Mouse (Mus musculus) ES-E14 (cell line): ENCODE data around the gene Ephx1. TPM values are rescaled to one million over a fixed set of nuclear protein-coding genes. Genes with fewer than 3 reads are reported as not detected.
"Not testable (repeated sequence)": the region's sequence is repeated elsewhere in the genome, so short reads cannot be mapped to it uniquely, and the experiment has no call there.

ENCODE experiments used
- DNase-seq: peaks from one replicate; pipeline ENCODE4 v3.0.0-alpha.2; 2013; ENCODE audit warnings: low read depth, low spot score
- H3K27ac ChIP-seq: 2 replicates; pipeline ENCODE4 v1.5.1; 2012; ENCODE audit warnings: low read depth, mild to moderate bottlenecking, low read length, moderate library complexity, mixed read lengths; ENCODE audit not compliant: poor library complexity, insufficient read depth, severe bottlenecking
- H3K36me3 ChIP-seq: 2 replicates; pipeline ENCODE4 v1.6.1; 2012; ENCODE audit warnings: mild to moderate bottlenecking, low read length, moderate library complexity, mixed read lengths; ENCODE audit not compliant: control insufficient read depth, poor library complexity, insufficient read depth, severe bottlenecking
- H3K4me1 ChIP-seq, 2 experiments: fragments of 150-350 bp in 1 of 2; sonication (generic) in 1 of 2; 2 replicates each; pipeline ENCODE4 v1.6.1; 2012; ENCODE audit warnings: low read length in 2 of 2, mild to moderate bottlenecking in 1 of 2, mixed read lengths in 1 of 2; ENCODE audit not compliant: control insufficient read depth in 2 of 2, insufficient read depth in 2 of 2, poor library complexity in 1 of 2
- H3K4me3 ChIP-seq, 2 experiments: fragments of 150-350 bp in 1 of 2; sonication (generic) in 1 of 2; 2 replicates each; pipeline ENCODE4 v1.5.1; 2012; ENCODE audit warnings: low read length in 2 of 2, low read depth in 1 of 2, mild to moderate bottlenecking in 1 of 2, mixed read lengths in 1 of 2; ENCODE audit not compliant: insufficient read depth in 1 of 2, poor library complexity in 1 of 2, severe bottlenecking in 1 of 2
- H3K9ac ChIP-seq: 2 replicates; pipeline ENCODE4 v1.6.1; 2012; ENCODE audit warnings: low read depth, mild to moderate bottlenecking, low read length, mixed read lengths; ENCODE audit not compliant: poor library complexity, insufficient read depth, severe bottlenecking
- H3K9me3 ChIP-seq: fragments of 150-350 bp; sonication (generic); 2 replicates; pipeline ENCODE4 v1.6.1; 2012; ENCODE audit warnings: low read depth, mild to moderate bottlenecking, low read length; ENCODE audit not compliant: control insufficient read depth, insufficient read depth
- CHD2 ChIP-seq: IDR thresholded peaks from 2 replicates; pipeline ENCODE4 v1.6.1; 2014; ENCODE audit warnings: mild to moderate bottlenecking, low read depth, low read length, inconsistent platforms
- HCFC1 ChIP-seq: IDR thresholded peaks from 2 replicates; pipeline ENCODE4 v1.6.1; 2012; ENCODE audit warnings: low read length, inconsistent platforms, borderline replicate concordance; ENCODE audit not compliant: insufficient read depth
- MAFK ChIP-seq: IDR thresholded peaks from 2 replicates; pipeline ENCODE4 v1.6.1; 2014; ENCODE audit warnings: mild to moderate bottlenecking, low read depth, low read length, inconsistent platforms; ENCODE audit not compliant: insufficient read depth
- ZC3H11A ChIP-seq: IDR thresholded peaks from 2 replicates; pipeline ENCODE4 v1.6.1; 2012; ENCODE audit warnings: low read depth, mild to moderate bottlenecking, inconsistent platforms, low read length, borderline replicate concordance
- ZNF384 ChIP-seq: IDR thresholded peaks from 2 replicates; pipeline ENCODE4 v1.6.1; 2012; ENCODE audit warnings: low read depth, low read length, inconsistent platforms
- in situ Hi-C, 2 experiments: fragments of 600-800 bp; cut with MboI; formaldehyde crosslinking; loops; one replicate each; pipeline ENCODE4 v1.15.1; 2025; ENCODE audit warnings: low sequenced_read_pairs in 2 of 2, inconsistent platforms in 1 of 2; ENCODE audit not compliant: unreplicated experiment in 2 of 2
- total RNA-seq: library from RNA; depleted of rRNA; stranded (reverse); fragments of 300-350 nt; gene quantifications from 2 replicates; pipeline ENCODE4 v1.2.3, GENCODE M21; 2012

Gene Ephx1
- total RNA-seq, 1 experiment, result 12.5 TPM

DNA sequence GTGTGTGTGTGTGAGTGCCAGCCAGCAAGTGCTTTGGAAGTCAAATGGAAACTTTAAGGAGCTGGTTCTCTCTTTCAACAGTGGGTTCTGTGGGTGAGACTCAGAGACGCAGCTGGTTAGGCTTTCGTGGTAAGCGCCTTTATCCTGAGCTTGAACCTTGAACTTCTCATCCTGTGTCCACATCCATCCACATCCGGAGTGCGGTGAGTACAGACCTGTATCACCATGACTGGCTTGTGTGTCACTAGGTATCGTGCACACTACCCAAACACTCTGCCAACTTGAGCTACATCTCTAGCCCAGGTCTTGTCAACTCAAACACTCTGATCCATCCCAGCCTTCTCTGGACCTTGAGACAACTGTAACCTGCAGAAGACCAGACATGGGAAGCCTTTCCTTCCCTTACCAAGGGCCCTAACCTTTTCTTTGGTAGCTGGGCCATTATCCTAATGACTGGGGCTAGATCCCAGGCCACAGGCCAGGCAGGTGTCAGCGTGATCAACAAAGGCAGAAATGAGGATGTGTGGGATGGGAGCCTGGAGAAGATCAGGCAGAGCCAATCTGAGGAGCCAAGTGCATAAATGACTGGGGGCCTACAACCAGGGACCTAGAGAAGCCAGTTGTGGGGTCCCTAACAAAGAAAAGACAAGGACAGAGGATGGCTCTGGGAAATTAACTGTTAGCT is 79.8 kb downstream of the Ephx1 start:
- Histone ChIP-seq H3K27ac (no peak overlapping the region), H3K4me1 (peaks cover 10 to 17% of the 10 kb centered on the region in 2 experiments), H3K9me3 (no peaks in the 10 kb centered on the region), H3K9ac (peak overlapping the region; percentile 62; the same call in 1 of the 2 replicates), H3K4me3 (no peak overlapping the region; a peak in 1 of 4 replicates), H3K36me3 (peaks cover 8% of the 10 kb centered on the region; the same call in 1 of the 2 replicates)
- in situ Hi-C loops, result no loop called here
- DNase-seq, result no peak
- TF ChIP-seq CHD2 (no peak), HCFC1 (no peak), ZC3H11A (no peak), MAFK (no peak), ZNF384 (no peak)

DNA sequence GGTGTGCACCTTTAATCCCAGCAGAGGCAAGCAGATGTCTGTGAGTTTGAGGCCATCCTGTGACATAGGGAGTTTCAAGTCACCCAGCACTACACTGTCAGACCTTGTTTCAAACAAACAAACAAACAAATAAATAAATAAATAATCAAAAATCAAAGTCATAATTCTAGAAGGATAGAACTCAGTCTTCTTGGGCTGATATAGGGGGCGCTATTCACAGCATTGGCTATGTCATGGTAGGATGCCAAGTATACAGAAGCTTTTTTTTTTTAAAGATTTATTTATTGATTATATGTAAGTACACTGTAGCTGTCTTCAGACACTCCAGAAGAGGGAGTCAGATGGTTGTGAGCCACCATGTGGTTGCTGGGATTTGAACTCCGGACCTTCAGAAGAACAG is 81.9 kb downstream of the Ephx1 start:
- H3K4me1 ChIP-seq, result peaks cover 0 to 17% of the 10 kb centered on the region in 2 experiments; a peak in 2 of 4 replicates
- H3K27ac ChIP-seq, in situ Hi-C loops, H3K36me3 ChIP-seq, H3K9ac ChIP-seq, DNase-seq, H3K4me3 ChIP-seq, H3K9me3 ChIP-seq: not testable (repeated sequence)
- TF ChIP-seq CHD2 (0 out of 2 replicates have a peak, but pooled peaks have one; percentile 25), ZNF384 (0 out of 2 replicates have a peak, but pooled peaks have one; percentile 26)

DNA sequence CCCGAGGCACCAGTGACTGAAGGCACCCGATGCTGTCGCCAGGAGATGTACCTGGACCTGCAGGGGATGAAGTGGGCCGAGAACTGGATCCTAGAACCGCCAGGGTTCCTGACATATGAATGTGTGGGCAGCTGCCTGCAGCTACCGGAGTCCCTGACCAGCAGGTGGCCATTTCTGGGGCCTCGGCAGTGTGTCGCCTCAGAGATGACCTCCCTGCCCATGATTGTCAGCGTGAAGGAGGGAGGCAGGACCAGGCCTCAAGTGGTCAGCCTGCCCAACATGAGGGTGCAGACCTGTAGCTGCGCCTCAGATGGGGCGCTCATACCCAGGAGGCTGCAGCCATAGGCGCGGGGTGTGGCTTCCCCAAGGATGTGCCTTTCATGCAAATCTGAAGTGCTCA is 83.1 kb downstream of the Ephx1 start:
- Histone ChIP-seq H3K4me3 (peak overlapping the region; percentile 26 to 62; a peak in 3 of 4 replicates), H3K4me1 (peaks cover 0 to 15% of the 10 kb centered on the region in 2 experiments; a peak in 2 of 4 replicates)
- H3K27ac ChIP-seq, H3K9me3 ChIP-seq, H3K9ac ChIP-seq, DNase-seq, in situ Hi-C loops, H3K36me3 ChIP-seq: not testable (repeated sequence)

DNA sequence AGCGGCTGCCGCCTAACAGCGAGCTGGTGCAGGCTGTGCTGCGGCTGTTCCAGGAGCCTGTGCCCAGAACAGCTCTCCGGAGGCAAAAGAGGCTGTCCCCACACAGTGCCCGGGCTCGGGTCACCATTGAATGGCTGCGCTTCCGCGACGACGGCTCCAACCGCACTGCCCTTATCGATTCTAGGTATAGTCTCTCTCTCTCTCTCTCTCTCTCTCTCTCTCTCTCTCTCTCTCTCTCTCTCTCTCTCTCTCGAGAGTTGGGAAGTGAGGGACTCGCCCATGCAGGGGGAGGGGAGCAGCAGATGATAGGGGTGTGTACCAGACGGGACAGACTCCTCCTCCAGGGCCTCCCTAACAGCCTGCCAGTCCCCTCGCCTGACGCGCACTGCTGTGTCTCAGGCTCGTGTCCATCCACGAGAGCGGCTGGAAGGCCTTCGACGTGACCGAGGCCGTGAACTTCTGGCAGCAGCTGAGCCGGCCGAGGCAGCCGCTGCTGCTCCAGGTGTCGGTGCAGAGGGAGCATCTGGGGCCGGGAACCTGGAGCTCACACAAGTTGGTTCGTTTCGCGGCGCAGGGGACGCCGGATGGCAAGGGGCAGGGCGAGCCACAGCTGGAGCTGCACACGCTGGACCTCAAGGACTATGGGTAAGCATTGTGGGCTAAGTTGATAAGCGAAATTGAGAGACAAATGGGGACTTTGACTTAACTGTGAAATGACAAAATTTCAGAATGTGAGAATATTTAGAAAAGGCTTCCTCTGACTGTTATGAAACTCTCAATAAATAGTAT is 83.9 kb downstream of the Ephx1 start:
- H3K27ac ChIP-seq, DNase-seq, in situ Hi-C loops: not testable (repeated sequence)

More for the DNA sequence above, 83.9 kb downstream of the Ephx1 start:
- not testable (repeated sequence) for H3K9me3 ChIP-seq, H3K36me3 ChIP-seq
- H3K4me1 ChIP-seq, result peaks cover 0 to 15% of the 10 kb centered on the region in 2 experiments; a peak in 2 of 4 replicates
- H3K4me3 ChIP-seq, result peak overlapping the region; percentile 59 to 62
- H3K9ac ChIP-seq, result peak overlapping the region; percentile 41
